Mouse (Mus musculus) lung, embryonic 15.5 days (tissue): ENCODE data around the gene Tmcc3. TPM values are rescaled to one million over a fixed set of nuclear protein-coding genes. Genes with fewer than 3 reads are reported as not detected.
A peak's percentile ranks its signal among the peaks of the same experiment; 100 is the strongest.

Experiments
- ATAC-seq: fragments of 200-750 bp; cut with Nextera tagmentation; 2 replicates; pipeline ENCODE4 v1.8.0; 2017; ENCODE audit warnings: moderate number of reproducible peaks, borderline replicate concordance; ENCODE audit not compliant: low FRiP score, low TSS enrichment; ENCODE audit errors: extremely low read depth
- H3K27ac ChIP-seq: fragments of 300-500 bp; sonication (generic); 2 replicates; pipeline ENCODE4 v1.5.1; 2015; ENCODE audit warnings: moderate library complexity, mild to moderate bottlenecking, inconsistent platforms
- H3K27me3 ChIP-seq: fragments of 300-500 bp; sonication (generic); 2 replicates; pipeline ENCODE4 v1.6.1; 2015; ENCODE audit warnings: inconsistent platforms
- H3K36me3 ChIP-seq: fragments of 300-500 bp; sonication (generic); 2 replicates; pipeline ENCODE4 v1.6.1; 2015; ENCODE audit warnings: inconsistent platforms
- H3K4me1 ChIP-seq: fragments of 300-500 bp; sonication (generic); 2 replicates; pipeline ENCODE4 v1.6.1; 2015; ENCODE audit warnings: inconsistent platforms
- H3K4me2 ChIP-seq: fragments of 300-500 bp; sonication (generic); 2 replicates; pipeline ENCODE4 v1.6.1; 2015; ENCODE audit warnings: inconsistent platforms, mild to moderate bottlenecking, moderate library complexity
- H3K4me3 ChIP-seq: fragments of 300-500 bp; sonication (generic); 2 replicates; pipeline ENCODE4 v1.5.1; 2015; ENCODE audit warnings: mild to moderate bottlenecking, inconsistent platforms
- H3K9ac ChIP-seq: fragments of 300-500 bp; sonication (generic); 2 replicates; pipeline ENCODE4 v1.6.1; 2015; ENCODE audit warnings: inconsistent platforms
- H3K9me3 ChIP-seq: fragments of 300-500 bp; sonication (generic); 2 replicates; pipeline ENCODE4 v1.6.1; 2016; ENCODE audit warnings: inconsistent platforms
- WGBS: fragments of 180-500 bp; shearing (Covaris S2); methylation state at CpG from one replicate; pipeline ENCODE4 v1.1.7; 2015; 5-methylcytosine and 5-hydroxymethylcytosine counted together
- polyA plus RNA-seq: library from polyadenylated mRNA; unstranded; fragments of >200 nt; fragmentation: Nextera tagmentation; extraction: Ambion mirVana; gene quantifications from 2 replicates; pipeline ENCODE4 v1.2.1, GENCODE M21; 2015

Gene Tmcc3
- polyA plus RNA-seq, 1 experiment from 2014 or later = 7.3 TPM

GRCm38 (mm10) chr10:94408356-94409146 lies 96.8 kb downstream of the Tmcc3 start:
- Histone ChIP-seq H3K9ac (peak overlapping the region; percentile 28; the same call in 1 of the 2 replicates), H3K4me1 (peaks cover 16% of the 10 kb centered on the region), H3K9me3 (no peaks in the 10 kb centered on the region), H3K36me3 (no peaks in the 10 kb centered on the region), H3K4me2 (peak overlapping the region; percentile 60), H3K27me3 (peaks cover 7% of the 10 kb centered on the region), H3K4me3 (peak overlapping the region; percentile 34), H3K27ac (no peak overlapping the region)
- peak; percentile 52; the same call in 1 of the 2 replicates for ATAC-seq
- 17% methylated on average over 22 of the region's 22 CpGs for WGBS

- Histone ChIP-seq H3K9ac (no peak overlapping the region), H3K27ac (no peak overlapping the region), H3K27me3 (peaks cover 7% of the 10 kb centered on the region), H3K4me2 (no peak overlapping the region), H3K4me3 (no peak overlapping the region), H3K9me3 (no peaks in the 10 kb centered on the region), H3K36me3 (no peaks in the 10 kb centered on the region), H3K4me1 (peaks cover 25% of the 10 kb centered on the region)
- ATAC-seq = no peak
- 49% methylated on average over 6 of the region's 6 CpGs for WGBS
Measured at GRCm38 (mm10) chr10:94409661-94410060, 97.9 kb downstream of the Tmcc3 start.

- H3K27ac ChIP-seq = no peak overlapping the region
- 62% methylated on average over 9 of the region's 9 CpGs for WGBS
- no peak for ATAC-seq
Measured at GRCm38 (mm10) chr10:94411594-94411993, 99.8 kb downstream of the Tmcc3 start.

GRCm38 (mm10) chr10:94413770-94414651 lies 102.3 kb downstream of the Tmcc3 start:
- Histone ChIP-seq H3K27me3 (no peaks in the 10 kb centered on the region; the same call in 1 of the 2 replicates), H3K4me2 (no peak overlapping the region), H3K4me1 (peaks cover 38% of the 10 kb centered on the region), H3K27ac (no peak overlapping the region), H3K9ac (no peak overlapping the region), H3K36me3 (no peaks in the 10 kb centered on the region), H3K9me3 (no peaks in the 10 kb centered on the region), H3K4me3 (no peak overlapping the region)
- WGBS = 40% methylated on average over 8 of the region's 8 CpGs
- ATAC-seq = peak; percentile 25; the same call in 1 of the 2 replicates

More at GRCm38 (mm10) chr10:94411594-94411993, 99.8 kb downstream of the Tmcc3 start:
- H3K4me1 ChIP-seq = peaks cover 34% of the 10 kb centered on the region
- H3K27me3 ChIP-seq = peaks cover 7% of the 10 kb centered on the region
- H3K4me3 ChIP-seq = no peak overlapping the region
- no peak overlapping the region for H3K4me2 ChIP-seq
- H3K36me3 ChIP-seq = no peaks in the 10 kb centered on the region
- no peak overlapping the region for H3K9ac ChIP-seq
- no peaks in the 10 kb centered on the region for H3K9me3 ChIP-seq

GRCm38 (mm10) chr10:94415950-94416844 lies 104.4 kb downstream of the Tmcc3 start:
- H3K27me3 ChIP-seq = no peaks in the 10 kb centered on the region
- WGBS = 19% methylated on average over 22 of the region's 22 CpGs
- ATAC-seq = peak; percentile 39; the same call in 1 of the 2 replicates
- no peaks in the 10 kb centered on the region for H3K36me3 ChIP-seq
- H3K9ac ChIP-seq = no peak overlapping the region
- H3K4me1 ChIP-seq = peaks cover 33% of the 10 kb centered on the region
- H3K4me2 ChIP-seq = peak overlapping the region; percentile 35
- no peaks in the 10 kb centered on the region for H3K9me3 ChIP-seq
- peak overlapping the region; percentile 12; the same call in 1 of the 2 replicates for H3K4me3 ChIP-seq
- H3K27ac ChIP-seq = no peak overlapping the region

GRCm38 (mm10) chr10:94417643-94418042 lies 105.9 kb downstream of the Tmcc3 start:
- no peak for ATAC-seq
- Histone ChIP-seq H3K9ac (no peak overlapping the region), H3K9me3 (no peaks in the 10 kb centered on the region), H3K4me2 (no peak overlapping the region), H3K4me3 (no peak overlapping the region), H3K4me1 (peaks cover 26% of the 10 kb centered on the region), H3K27me3 (no peaks in the 10 kb centered on the region), H3K36me3 (no peaks in the 10 kb centered on the region), H3K27ac (no peak overlapping the region)
- 50% methylated on average over 4 of the region's 4 CpGs for WGBS

GRCm38 (mm10) chr10:94426000-94426920 lies 114.5 kb downstream of the Tmcc3 start:
- Histone ChIP-seq H3K4me1 (no peaks in the 10 kb centered on the region; the same call in 1 of the 2 replicates), H3K27me3 (no peaks in the 10 kb centered on the region), H3K4me2 (peak overlapping the region; percentile 3; the same call in 1 of the 2 replicates)

GRCm38 (mm10) chr10:94426921-94427270 lies 115.1 kb downstream of the Tmcc3 start:
- Histone ChIP-seq H3K4me2 (no peak overlapping the region; the same call in 1 of the 2 replicates), H3K36me3 (no peaks in the 10 kb centered on the region), H3K27ac (peak overlapping the region; percentile 6; the same call in 1 of the 2 replicates), H3K9me3 (no peaks in the 10 kb centered on the region), H3K27me3 (no peaks in the 10 kb centered on the region), H3K9ac (no peak overlapping the region), H3K4me1 (no peaks in the 10 kb centered on the region; the same call in 1 of the 2 replicates), H3K4me3 (no peak overlapping the region)
- ATAC-seq = no peak
- 85% methylated on average over 15 of the region's 15 CpGs for WGBS

More at GRCm38 (mm10) chr10:94426000-94426920, 114.5 kb downstream of the Tmcc3 start:
- 40% methylated on average over 12 of the region's 12 CpGs for WGBS
- peak overlapping the region; percentile 44; the same call in 1 of the 2 replicates for H3K27ac ChIP-seq
- peak; percentile 91 for ATAC-seq
- no peak overlapping the region for H3K9ac ChIP-seq
- no peak overlapping the region for H3K4me3 ChIP-seq
- no peaks in the 10 kb centered on the region for H3K9me3 ChIP-seq
- no peaks in the 10 kb centered on the region for H3K36me3 ChIP-seq

- Histone ChIP-seq H3K4me3 (no peak overlapping the region), H3K9me3 (no peaks in the 10 kb centered on the region), H3K36me3 (no peaks in the 10 kb centered on the region), H3K4me2 (no peak overlapping the region), H3K9ac (no peak overlapping the region), H3K27ac (no peak overlapping the region), H3K27me3 (no peaks in the 10 kb centered on the region), H3K4me1 (no peaks in the 10 kb centered on the region; the same call in 1 of the 2 replicates)
- 67% methylated on average over 12 of the region's 12 CpGs for WGBS
- ATAC-seq = no peak
Measured at GRCm38 (mm10) chr10:94428186-94428942, 116.6 kb downstream of the Tmcc3 start.

GRCm38 (mm10) chr10:94430566-94430965 lies 118.8 kb downstream of the Tmcc3 start:
- H3K9ac ChIP-seq = no peak overlapping the region
- H3K27me3 ChIP-seq = no peaks in the 10 kb centered on the region
- H3K36me3 ChIP-seq = no peaks in the 10 kb centered on the region
- H3K9me3 ChIP-seq = no peaks in the 10 kb centered on the region
- no peak for ATAC-seq
- no peaks in the 10 kb centered on the region; the same call in 1 of the 2 replicates for H3K4me1 ChIP-seq
- H3K4me2 ChIP-seq = no peak overlapping the region
- H3K4me3 ChIP-seq = no peak overlapping the region
- WGBS = 57% methylated on average over 6 of the region's 6 CpGs
- no peak overlapping the region for H3K27ac ChIP-seq
